Mouse (Mus musculus) telencephalon, adult 2 months (tissue): ENCODE results near the gene Kansl1l.
A peak's percentile ranks its signal among the peaks of the same experiment; 100 is the strongest.

Experiments used
- DNase-seq: peaks from one replicate; pipeline ENCODE4 v3.0.0-alpha.2; 2011; ENCODE audit warnings: low read depth, low spot score

Gene Kansl1l

DNA sequence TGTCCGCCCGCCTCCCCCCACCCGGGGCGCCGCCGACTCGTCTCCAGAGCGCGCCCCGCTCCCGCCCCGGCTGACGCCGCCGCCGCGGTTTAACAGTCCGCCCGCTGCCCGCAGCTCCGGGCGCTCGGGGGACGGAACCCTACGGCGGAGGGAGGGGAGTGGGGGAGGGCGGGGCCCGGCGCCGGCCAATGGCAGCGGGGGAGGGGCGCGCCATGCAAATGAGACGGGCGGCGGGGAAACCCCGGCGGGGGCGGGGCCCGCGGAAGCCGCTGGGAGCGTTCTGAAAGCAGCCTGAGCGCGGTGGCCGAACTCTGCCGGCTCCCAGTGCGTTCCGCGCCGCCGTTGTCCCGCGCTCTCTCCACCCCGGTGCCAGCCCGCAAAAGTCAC lies at the start of gene Kansl1l:
TSS of gene Kansl1l (minus strand) at position 110 of the 387 bp plus-strand sequence.
- peak; percentile 71 for DNase-seq

DNA sequence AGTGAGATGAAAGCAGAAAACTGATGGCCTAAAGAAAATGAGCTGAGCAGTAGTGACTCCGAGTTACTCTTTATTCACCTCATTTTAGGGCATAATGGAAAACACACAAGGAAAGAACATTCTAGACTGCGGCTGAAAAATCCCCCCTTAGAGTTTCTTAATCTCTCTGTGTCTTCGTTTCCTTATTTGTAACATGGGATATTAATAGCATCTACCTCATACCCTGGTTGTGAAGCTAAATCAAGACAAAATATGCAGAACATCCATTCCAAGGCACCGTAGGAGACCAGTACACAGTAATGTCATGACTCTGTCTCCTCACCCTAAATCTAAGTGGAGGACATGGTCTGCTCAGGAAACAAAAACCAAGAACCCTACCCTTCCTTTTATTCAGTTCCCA lies 48.3 kb upstream of the Kansl1l start:
- no peak for DNase-seq

DNA sequence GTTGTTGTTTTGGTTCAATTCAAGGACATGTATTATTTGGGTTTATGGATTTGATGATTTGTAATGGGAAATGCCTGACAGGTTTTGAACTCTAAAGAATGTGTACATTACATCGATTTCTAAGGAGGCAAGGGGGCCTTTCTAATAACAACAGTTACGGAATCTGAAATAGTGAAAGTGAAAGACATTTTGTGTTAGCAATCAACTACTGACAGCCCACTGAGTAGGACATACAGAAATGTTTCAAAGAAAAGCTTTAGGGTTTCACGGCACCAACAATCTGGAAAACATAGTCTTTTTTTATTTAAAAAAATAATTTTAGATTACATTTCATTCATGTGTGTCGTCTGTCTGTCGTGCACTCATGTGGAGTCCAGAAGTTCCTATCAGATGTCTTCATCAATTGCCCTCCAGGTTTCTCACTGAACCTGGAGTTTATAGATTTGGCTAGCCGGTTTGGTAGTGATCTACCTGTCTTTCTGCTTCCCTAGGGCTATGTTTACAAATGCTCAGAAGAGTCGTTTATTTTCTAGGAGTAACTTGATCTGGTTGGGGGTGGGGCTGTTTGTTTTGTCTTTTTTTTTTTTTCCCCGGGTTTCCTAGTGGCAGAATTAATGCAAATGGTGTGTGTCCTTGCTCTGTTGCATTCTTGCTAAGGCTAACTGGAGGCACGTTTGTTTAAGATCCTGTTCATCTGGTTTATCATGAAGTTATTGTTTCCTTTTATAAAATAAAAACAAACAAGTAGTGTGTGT lies 46.6 kb upstream of the Kansl1l start:
- DNase-seq, result no peak

DNA sequence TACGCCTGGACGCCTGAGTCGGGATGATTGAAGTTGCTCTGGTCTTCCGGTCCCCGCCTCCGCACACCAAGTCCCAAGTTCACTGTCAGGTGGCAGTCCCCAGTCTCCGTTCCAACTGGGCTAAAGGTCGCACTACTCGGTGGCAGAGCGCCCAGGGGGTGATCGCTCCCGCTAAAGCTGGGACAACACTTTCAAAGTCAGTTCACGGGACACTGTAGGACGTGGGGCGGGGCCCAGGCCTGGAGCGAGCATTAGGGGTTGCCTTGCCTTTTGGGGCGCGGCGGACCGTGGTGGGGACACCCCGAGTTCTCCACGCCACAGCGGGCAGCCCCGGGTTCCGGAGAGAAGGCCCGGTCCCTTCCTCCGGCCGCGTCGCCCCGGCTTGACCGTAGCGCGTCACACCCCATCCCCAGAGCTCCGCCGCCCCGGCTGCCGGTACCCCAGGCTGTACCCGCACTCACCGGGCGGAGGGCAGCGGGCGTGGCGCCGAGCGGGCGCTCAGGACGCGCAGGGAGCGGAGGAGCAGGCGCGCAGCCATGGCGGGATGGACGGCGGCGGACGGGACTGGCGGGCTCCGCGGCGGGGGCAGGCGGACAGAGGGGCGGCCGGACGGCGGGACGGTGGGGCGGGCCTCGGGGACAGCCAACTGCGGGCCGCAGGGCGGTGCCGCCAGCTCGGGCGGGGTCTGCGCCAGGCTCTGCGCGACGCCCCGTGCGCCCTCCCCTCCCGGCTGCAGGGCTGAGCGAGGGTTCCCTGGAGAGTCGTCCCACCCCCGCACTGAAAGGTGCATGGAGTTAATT lies 45.5 kb upstream of the Kansl1l start, which contains the start of gene Acadl:
TSS of gene Acadl (minus strand) at position 566 of the 800 bp plus-strand sequence.
- DNase-seq, result no peak

DNA sequence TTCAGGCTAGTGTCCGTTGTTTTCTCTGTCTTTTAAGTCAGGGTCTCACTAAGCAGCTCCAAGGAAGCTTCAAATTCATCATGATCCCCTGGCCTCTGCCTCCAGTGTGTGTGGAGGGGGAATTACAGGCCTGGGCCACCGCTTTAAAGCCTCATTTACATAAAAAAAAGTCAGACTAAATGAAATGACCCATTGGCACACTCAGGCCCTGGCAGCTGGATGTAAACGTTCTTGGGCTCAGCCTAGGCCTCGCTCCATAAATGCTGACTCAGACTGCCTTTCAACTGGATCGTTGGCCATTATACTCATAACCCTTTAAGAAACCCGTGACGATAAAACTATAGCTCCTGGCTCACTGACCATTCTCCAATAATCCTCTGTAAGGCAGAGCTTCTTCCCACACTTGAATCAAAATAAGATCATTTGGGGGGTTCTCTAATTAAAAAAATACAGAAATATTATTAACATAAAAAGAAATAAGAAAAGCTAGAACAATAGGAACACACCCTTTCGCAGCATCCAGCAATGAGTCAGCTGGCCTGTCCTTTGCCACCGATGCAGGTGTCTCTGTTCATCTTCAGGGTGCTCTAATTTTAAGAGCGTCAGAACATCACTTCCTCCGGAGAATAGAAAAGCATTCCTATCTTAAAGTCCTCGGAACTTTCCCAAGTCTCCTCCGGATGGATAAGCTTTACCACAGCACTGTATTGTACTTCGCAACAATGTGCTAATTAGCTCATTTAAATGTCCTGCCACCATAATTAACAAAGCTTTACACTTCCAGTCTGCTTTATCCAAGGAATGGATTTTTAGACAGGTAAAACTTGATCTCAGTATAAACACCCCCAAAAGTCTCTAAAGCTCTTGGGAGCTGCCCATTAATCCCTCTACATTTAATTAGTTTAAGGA lies 44.7 kb upstream of the Kansl1l start:
- DNase-seq, result no peak

DNA sequence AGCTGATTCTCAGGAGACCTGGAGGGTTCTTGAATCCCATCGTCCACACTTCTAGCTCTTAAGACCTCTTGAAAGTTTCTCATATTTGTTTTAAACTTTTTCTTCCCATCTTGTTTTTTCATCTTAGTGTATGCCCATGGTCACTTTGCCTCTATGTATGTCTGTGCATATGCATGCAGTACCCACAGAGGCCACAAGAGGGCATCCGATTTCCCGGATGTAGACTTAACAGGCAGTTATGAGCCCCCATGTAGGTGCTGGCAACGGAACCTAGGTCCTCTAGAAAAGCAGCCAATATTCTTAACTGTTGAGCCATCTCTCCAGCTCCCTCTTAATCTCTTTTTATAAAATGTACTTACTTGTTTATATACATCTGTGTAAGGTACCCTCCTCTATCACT lies 30.1 kb upstream of the Kansl1l start:
- DNase-seq, result no peak

DNA sequence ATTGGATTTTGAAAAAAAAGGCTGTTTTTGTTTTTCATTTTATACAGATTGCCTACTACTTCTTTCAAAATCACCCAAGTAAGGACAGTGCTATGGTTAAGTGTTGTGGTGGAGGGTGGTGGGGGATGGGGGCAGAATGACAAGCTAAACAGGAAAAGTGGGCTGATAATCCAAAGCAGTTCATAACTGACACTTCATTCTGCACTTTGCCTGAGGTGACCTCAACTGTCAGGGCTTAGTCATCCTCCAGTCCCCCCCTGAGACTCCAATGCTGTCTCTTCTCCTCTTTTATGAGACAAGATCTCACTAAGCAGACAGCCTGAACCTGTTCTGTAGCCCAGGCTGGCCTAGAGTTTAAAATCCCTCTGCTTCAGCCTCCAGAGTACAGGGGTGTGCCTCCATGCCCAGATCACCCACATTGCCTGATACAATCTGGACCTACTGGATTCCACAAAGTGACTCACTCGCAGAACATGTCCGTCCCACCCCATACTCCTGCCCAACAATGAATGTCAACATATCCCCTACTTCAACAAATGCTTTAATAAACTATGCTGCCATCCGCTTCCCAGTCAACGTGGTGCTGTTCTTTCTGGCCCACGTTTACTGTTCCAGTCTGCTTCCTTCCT lies 28.4 kb upstream of the Kansl1l start:
- DNase-seq, result no peak

DNA sequence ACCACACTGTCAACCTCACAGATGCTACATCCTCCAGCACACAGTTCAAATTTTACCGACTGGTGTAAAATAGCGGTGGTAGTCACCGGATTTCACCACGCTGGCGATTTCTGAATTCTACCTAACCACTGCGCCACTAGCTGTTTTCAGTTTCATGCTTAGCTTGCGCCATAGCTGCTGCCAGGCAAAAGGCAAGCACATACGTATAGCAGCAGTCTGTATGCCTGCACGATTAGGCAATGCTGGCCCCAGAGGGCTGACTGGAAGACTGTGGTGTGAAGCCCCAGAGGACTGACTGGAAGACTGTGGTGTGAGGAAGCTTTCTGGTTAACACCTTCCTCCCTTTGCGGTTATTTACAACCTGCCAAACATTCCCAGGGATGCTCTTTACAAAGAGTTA lies 24.6 kb upstream of the Kansl1l start:
- no peak for DNase-seq

DNA sequence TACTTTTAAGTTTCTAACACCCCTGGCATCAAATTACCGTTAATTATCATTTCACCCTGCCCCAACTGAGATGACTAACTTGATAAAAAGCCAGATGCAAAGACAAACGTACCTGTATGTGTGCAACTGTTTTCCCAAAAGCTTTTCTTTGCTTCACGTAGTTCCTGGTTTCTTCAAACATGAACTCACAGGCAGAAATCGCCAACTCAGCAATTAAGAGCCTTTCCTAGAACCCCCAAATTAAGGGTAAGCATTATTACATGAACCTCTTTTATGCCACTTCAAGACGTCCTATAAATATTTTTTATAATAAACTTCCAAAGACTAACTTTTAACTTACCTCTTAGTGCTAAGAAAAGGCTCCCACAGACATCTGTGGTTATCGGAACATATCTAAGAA lies 24.1 kb upstream of the Kansl1l start:
- DNase-seq, result no peak

DNA sequence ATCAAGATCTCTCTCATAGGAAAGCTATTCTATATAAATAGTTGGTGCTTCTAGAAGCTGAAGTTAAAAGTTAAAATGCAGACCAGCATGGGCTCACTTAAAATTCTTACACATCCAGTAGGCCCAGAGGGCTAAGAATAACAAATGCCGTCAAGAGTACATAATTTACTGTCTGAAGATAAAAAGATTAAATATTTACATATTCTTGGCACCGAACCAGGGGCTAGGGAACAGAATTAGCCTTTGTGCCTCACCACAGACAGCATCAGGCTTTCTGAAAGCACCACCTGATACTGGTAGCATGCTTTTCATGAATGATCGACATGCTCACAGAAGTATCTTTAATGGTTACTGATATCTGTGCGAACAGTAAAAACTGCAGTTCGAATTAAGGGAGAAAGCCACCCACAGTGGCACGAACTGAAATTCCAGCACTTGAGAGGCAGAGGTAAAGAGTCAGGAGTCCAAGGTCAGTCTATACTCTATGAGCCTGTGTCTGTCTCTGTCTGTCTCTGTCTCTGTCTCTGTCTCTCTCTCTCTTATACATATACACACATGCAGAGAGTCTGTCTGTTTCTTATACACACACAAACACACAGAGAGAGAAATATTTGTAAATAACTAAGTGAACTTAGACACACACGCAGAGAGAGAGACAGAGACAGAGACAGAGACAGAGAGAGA lies 22.5 kb upstream of the Kansl1l start:
- DNase-seq, result no peak

DNA sequence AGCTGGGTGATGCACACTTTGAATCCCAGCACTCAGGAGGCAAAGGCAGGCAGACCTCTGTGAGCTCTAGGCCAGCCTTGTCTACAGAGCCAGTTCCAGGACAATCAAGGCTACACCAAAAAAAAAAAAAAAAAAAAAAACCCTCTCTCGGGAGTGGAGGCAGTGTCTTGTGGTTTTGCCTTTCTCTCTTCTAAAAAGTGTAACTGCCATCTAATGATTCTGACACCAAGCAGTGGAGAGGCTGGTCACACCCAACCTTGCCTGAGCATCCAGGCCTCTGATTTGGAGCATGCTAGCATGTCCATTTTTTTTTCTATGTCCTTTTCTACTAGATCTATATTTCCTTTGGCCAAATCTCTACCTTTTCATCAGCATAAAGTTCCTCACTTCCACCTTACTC lies 21.8 kb upstream of the Kansl1l start:
- no peak for DNase-seq

DNA sequence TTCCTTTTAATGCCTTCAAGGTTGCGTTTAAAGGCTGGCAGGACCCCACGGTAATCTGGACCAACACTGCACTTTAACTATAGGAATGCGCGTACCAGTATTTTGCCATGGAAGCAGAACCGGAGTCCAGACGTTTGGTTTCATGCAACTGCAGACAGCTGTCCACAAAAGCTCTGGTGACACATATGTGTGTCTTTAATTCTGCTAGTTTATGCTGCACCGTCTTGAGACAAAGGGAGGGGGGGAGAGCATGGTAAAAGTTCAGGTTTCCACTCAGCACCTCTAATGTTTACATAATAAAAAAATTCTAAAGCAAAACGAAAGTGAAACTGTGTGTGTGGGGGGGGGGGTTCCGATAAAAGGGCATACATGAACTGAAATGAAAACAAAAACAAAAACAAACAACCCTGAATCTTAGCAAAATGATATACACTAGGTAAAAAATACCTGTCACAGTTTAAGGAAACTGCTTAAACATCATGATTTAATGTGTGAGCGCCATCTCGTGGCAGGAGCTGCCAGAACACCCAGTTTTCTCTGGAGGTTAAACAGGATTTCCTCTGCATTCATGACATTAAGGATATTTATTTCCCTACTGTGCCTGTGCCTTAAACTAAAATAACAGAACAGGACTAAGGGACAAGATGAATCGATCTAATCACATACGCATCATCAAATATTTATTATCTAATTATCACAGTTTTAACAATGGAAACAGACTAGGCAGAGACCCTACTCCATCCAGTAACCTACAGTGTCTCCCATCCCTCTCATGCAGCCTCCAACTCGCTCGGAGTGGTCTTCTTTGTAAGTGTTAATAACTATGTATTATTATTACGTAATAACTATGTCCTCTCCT lies 21.1 kb upstream of the Kansl1l start:
- DNase-seq, result peak; percentile 46

DNA sequence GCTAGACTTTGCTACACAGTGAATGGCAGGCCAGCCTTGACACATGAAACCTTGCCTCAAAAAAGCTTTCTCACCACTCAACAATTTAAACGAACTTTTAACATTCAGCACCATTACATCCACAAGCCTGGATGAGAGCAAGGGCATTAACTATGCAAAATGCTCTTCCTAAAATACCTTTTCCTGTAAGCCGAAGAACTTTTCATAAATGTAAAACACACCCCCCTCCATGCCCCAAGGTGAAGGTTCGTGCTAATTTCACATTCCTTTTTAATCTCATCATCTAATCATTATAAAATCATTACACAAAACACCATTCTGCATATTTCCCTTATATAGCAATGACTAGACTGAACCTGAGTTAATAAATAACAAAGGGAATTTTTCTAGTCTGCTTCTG lies 19.8 kb upstream of the Kansl1l start:
- no peak for DNase-seq

DNA sequence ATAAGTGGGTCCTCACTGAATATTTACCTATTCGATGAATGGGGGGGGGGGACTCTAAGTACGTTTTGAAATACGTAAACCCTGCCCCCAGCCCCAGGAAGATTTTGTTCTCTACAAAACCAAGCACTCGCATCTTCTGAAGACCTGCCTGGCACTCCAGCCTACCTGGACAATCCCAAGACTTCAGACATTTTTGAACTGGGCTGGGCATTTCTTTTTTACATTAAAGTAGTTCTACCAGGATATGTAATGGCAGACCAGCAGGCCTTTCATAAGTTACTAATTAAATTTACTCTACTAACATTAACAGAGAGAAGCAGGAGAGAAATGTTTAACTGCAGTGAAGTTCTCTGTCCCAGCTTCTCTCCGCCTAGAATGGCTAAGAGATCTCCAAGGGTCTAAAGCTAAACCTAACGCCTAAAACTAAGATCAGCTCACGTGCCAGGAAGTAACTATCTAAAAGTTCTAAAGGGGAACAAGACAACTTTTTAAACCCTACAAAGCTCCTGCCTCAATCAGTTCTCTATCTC lies 15.3 kb upstream of the Kansl1l start:
- DNase-seq, result no peak

DNA sequence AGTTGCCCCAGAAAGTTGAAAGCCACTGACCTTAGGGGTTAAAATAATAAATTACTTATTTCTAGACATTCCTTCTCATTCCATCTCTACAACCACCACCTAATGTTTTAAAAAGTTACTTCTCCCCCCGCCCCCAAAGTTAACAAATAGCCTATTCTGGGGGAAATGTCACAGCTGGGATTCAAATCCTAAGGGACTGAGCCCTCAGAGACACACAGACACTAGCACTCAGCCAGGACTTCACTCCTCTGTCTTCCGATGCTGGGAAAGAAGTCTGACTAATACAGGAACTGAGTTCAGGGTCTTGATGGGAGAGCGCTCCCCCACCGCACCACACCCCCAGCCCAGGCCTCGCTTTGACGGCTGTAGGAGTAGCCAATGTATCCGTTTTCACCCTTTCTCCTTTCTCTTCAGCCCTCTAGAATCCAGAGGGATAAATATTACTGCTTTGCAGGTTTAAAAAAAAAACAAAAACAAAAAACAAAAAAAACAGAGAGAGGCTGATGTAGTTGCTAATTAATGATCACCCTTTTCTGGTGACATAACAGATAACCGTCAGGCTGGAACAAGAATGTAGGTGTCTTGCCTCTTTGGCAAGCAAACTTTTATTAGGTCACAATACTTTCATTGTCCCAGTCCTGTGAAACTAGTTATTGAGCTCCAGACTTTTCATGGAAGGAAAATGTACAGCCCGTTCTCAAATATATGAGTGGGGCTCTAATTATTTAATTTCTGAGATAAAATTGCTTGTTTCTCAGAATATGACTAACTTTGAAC lies 14.7 kb upstream of the Kansl1l start:
- no peak for DNase-seq

DNA sequence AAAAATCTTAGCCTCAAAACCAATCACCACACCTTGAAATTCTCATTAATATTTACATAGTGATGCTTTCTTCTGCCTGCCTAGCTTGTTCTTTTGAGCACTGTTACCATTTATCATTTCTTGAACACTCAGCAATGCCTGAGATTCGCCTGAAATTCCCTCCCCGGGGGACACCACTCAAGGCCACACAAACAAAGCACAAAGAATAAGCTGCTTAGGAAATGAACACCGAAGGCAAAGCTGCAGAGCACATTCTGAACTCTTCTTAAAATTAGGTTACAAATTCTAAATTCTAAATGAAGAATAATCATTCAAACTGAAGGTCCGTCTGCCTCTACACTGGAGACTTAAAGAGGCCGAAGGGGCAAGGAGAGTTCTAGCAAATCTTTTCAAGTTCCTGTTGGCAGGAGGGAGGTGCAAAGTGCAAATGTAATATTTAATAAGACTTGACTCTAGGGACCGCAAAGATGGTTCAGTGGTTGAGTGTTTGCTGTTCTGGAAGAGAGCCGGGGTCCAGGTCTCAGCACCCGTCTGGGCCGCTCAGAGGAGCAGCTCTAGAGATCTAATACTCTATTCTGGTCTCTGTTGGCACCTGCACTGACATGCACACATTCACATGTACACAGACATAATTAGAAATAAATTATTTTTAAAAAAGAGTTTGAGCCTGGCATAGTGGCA lies 12.2 kb upstream of the Kansl1l start:
- no peak for DNase-seq

DNA sequence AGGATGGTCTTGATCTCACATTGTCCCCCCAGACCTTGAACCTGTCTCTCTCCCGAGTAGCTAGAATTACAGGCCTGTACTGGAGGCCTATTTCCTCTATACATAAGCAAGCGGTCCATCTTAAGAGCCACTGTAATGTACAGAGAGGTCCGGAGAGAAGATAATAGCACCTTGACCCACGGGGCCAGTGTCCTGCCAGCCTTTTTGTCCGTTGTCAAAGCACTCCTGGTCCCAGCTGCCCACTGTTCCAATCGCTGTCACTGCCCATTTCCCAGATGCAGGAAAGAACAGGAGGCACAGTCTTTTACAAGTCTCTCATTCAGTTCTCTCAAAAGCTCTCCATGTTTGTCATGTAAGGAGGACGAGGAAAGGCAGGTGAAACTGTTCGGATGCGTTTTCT lies 4.6 kb upstream of the Kansl1l start:
- DNase-seq, result no peak

DNA sequence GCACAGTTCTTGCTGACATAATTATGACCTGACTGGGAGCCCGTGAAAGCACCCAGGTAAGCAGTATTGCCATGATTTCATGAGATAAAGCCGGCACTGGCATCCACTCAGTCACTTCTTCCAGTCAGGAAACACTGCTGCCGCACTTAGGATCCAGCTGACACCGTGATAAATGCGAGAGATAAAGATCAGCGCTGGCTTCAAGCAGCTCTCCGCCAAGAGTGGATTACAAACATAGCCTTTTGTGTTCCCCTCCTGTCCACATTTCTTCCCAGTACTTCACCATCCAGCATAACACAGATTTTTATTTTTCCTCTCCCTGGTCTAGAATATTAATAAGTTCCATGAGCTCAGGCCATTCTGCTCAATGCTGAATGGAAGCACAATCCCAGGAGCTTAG lies 2.9 kb upstream of the Kansl1l start:
- DNase-seq, result no peak
